Mouse (Mus musculus) limb, embryonic 15.5 days (tissue): ENCODE data around the gene Galnt18. TPM values are rescaled to one million over a fixed set of nuclear protein-coding genes. Genes with fewer than 3 reads are reported as not detected.
A peak's percentile ranks its signal among the peaks of the same experiment; 100 is the strongest.

Experiments used
- ATAC-seq: fragments of 200-750 bp; cut with Nextera tagmentation; 2 replicates; pipeline ENCODE4 v1.8.0; 2017; ENCODE audit warnings: low read depth, moderate TSS enrichment; ENCODE audit not compliant: insufficient number of reproducible peaks, low FRiP score, low TSS enrichment
- H3K27ac ChIP-seq: fragments of 300-500 bp; sonication (generic); 2 replicates; pipeline ENCODE4 v1.5.1; 2015; ENCODE audit warnings: moderate library complexity, mild to moderate bottlenecking, inconsistent platforms
- H3K27me3 ChIP-seq: fragments of 300-500 bp; sonication (generic); 2 replicates; pipeline ENCODE4 v1.6.1; 2015; ENCODE audit warnings: inconsistent platforms
- H3K36me3 ChIP-seq: fragments of 300-500 bp; sonication (generic); 2 replicates; pipeline ENCODE4 v1.6.1; 2015; ENCODE audit warnings: inconsistent platforms
- H3K4me1 ChIP-seq: fragments of 300-500 bp; sonication (generic); 2 replicates; pipeline ENCODE4 v1.6.1; 2015; ENCODE audit warnings: inconsistent platforms
- H3K4me2 ChIP-seq: fragments of 300-500 bp; sonication (generic); 2 replicates; pipeline ENCODE4 v1.6.1; 2015; ENCODE audit warnings: mild to moderate bottlenecking, inconsistent platforms
- H3K4me3 ChIP-seq: fragments of 300-500 bp; sonication (generic); 2 replicates; pipeline ENCODE4 v1.5.1; 2015; ENCODE audit warnings: mild to moderate bottlenecking, inconsistent platforms
- H3K9ac ChIP-seq: fragments of 300-500 bp; sonication (generic); 2 replicates; pipeline ENCODE4 v1.6.1; 2015; ENCODE audit warnings: inconsistent platforms
- H3K9me3 ChIP-seq: fragments of 300-500 bp; sonication (generic); 2 replicates; pipeline ENCODE4 v1.6.1; 2016; ENCODE audit warnings: inconsistent platforms
- WGBS: fragments of 180-500 bp; shearing (Covaris S2); methylation state at CpG from one replicate; pipeline ENCODE4 v1.1.7; 2015; 5-methylcytosine and 5-hydroxymethylcytosine counted together
- polyA plus RNA-seq: library from polyadenylated mRNA; unstranded; fragments of >200 nt; fragmentation: Nextera tagmentation; extraction: Ambion mirVana; gene quantifications from 2 replicates; pipeline ENCODE4 v1.2.1, GENCODE M21; 2015

Gene Galnt18
- polyA plus RNA-seq, 1 experiment from 2014 or later = 26.6 TPM

DNA sequence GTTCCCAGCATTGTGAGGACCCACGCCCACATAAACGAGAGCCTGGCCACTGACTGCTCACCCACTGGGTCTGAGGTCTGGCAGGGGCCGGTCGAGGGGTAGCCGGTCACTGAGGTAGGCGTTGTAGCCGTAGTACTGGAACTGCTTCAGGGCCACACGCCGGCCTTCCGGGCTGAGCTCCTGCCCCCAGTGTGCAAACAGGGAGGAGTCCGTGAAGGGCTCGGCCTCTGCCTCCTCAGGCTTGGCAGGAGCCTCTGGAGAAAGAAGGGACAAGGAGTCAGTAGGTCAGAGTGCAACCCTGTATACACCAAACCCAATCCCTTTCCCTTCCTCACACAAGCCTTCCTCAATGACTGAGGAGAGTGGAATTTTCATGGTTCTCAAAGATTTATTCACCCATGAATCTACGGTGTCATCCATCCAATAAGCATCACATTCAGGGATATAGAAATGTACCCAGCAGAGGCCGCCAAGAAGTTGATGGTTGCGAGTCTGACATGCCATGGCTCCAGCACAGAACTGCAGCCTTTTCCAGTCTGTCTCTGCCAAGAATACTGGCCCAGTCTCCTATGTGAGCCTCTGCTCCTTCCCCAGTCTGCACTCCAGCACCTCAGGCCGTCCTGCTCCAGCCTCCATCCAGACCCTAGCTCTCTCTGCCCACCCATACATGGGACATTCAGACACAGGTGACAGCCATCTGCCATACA, 163.4 kb downstream of the Galnt18 start:
- Histone ChIP-seq H3K4me2 (no peak overlapping the region), H3K9me3 (no peaks in the 10 kb centered on the region), H3K27me3 (no peaks in the 10 kb centered on the region), H3K4me1 (peaks cover 9% of the 10 kb centered on the region), H3K36me3 (no peaks in the 10 kb centered on the region), H3K27ac (peak overlapping the region; percentile 35; the same call in 1 of the 2 replicates), H3K9ac (no peak overlapping the region), H3K4me3 (no peak overlapping the region)
- 57% methylated on average over 16 of the region's 16 CpGs for WGBS
- no peak for ATAC-seq

DNA sequence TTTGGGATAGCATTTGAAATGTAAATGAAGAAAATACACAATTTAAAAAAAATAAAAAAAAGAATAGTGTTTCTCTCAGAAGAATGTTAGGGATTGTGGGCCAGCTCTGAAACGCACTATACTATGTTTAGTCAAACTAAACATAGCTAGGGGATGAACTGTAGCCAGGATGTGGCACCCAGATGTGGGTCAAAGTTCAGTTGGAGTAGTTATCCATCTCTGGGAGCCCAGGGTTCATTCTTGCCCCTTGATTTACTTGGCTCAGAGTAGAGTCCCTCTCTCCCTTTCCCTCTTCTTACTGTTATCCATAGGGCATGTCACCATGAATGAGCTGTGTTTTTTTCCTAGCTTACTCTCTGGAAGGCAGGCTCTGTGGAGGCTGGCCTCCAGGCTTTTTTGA, 165.3 kb downstream of the Galnt18 start:
- 85% methylated on average over 1 of the region's 1 CpGs for WGBS
- no peak overlapping the region for H3K27ac ChIP-seq
- H3K4me1 ChIP-seq = peaks cover 9% of the 10 kb centered on the region
- ATAC-seq = no peak
- H3K9ac ChIP-seq = no peak overlapping the region
- no peak overlapping the region for H3K4me2 ChIP-seq
- H3K27me3 ChIP-seq = no peaks in the 10 kb centered on the region
- no peak overlapping the region for H3K4me3 ChIP-seq
- no peaks in the 10 kb centered on the region for H3K9me3 ChIP-seq
- H3K36me3 ChIP-seq = no peaks in the 10 kb centered on the region

DNA sequence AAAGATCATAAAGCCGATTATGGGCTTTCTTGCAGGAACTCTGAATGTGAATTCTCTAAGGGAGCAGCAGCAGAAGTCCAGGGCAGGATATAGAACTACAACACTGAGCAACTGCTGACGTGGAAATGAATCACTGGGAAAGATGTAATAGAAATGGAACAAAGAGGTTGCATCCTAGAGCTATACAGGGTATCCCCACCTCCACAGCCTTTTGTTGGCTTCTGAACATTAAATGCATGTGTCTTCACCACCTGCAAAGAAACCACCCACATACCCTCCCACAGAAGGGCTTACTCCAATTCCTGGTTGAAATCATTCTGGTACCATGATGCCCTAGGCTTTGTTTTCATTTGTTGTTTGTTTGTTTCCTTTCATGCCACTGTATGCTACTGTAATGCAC, 172.3 kb downstream of the Galnt18 start:
- H3K9me3 ChIP-seq = no peaks in the 10 kb centered on the region
- no peak overlapping the region for H3K9ac ChIP-seq
- no peaks in the 10 kb centered on the region for H3K36me3 ChIP-seq
- no peaks in the 10 kb centered on the region for H3K4me1 ChIP-seq
- H3K27me3 ChIP-seq = no peaks in the 10 kb centered on the region
- no peak overlapping the region for H3K27ac ChIP-seq
- no peak overlapping the region for H3K4me3 ChIP-seq
- WGBS = 84% methylated on average over 2 of the region's 2 CpGs
- no peak for ATAC-seq
- no peak overlapping the region for H3K4me2 ChIP-seq

DNA sequence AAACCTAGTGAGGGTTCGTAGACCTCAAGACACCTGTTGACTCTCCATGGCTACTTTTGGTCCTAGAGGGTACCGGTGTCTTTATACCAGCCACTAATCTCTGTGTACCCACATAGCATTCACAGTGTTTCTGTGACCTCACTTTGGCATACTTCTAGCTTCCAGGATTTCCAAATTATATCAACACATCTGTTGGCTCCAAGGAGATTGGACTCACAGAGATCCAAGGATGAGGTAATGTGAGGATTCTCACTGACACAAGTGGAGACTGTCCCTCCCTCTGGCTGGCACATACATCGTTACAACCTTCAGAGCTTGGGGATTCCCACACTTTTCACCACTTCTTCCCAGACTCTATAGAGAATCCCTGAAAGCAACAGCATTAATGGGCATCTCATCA, 173.7 kb downstream of the Galnt18 start:
- no peaks in the 10 kb centered on the region; the same call in 1 of the 2 replicates for H3K4me1 ChIP-seq
- H3K4me3 ChIP-seq = no peak overlapping the region
- no peaks in the 10 kb centered on the region for H3K27me3 ChIP-seq
- no peaks in the 10 kb centered on the region for H3K9me3 ChIP-seq
- no peak overlapping the region for H3K4me2 ChIP-seq
- ATAC-seq = no peak
- no peaks in the 10 kb centered on the region for H3K36me3 ChIP-seq
- H3K9ac ChIP-seq = no peak overlapping the region
- no peak overlapping the region for H3K27ac ChIP-seq
- 80% methylated on average over 3 of the region's 3 CpGs for WGBS

DNA sequence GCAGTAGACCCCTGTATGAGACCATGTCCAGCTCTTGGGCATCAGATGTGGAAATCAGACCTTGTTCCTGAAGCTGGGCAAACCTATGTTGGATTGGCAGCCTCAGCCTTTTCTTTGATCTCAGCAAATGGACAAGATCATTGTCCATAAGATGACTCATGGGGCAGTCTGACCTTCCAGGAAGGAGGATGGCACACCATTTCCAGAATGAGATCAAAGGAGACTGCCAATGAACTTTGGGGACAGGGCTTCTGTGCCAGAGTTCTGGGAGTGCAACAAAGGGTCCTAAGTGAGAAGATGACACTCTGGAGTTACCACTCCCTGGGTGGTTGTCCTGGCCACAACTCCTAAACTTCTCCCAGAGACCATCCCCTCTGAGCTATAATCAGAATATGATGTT, 174.1 kb downstream of the Galnt18 start:
- no peak for ATAC-seq
- Histone ChIP-seq H3K27me3 (no peaks in the 10 kb centered on the region), H3K9ac (no peak overlapping the region), H3K4me2 (no peak overlapping the region), H3K4me3 (no peak overlapping the region), H3K4me1 (peaks cover under 1% of the 10 kb centered on the region; the same call in 1 of the 2 replicates), H3K36me3 (no peaks in the 10 kb centered on the region), H3K9me3 (no peaks in the 10 kb centered on the region), H3K27ac (no peak overlapping the region)

DNA sequence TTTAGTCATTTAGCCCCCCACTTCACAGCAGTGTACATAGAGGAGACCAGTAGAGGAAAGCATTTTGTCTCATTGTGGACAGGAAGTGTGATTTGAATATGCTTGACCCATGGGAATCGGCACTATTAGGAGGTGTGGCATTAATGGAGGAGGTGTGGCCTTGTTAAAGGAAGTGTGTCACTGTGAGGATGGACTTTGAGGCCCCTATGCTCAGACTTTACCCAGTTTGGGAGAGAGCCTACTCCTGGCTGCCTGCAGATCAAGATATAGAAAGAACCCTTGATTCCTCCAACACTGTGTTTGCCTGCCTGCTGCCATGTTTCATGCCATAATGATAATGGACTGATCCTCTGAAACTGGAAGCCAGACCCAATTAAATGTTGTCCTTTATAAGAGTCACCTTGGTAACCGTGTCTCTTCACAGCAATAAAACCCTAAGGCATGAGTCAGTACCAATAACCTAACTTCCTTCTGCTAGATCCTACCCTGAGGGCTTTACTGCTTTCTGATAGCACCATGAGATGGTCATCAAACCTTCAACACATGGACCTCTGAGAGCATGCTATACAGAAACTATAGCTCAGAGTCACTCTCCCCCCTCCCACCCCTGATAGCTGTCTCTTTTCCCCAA, 175.1 kb downstream of the Galnt18 start:
- H3K4me2 ChIP-seq = no peak overlapping the region
- no peaks in the 10 kb centered on the region for H3K9me3 ChIP-seq
- H3K9ac ChIP-seq = no peak overlapping the region
- 63% methylated on average over 2 of the region's 2 CpGs for WGBS
- H3K4me3 ChIP-seq = no peak overlapping the region
- no peaks in the 10 kb centered on the region for H3K36me3 ChIP-seq
- no peaks in the 10 kb centered on the region for H3K27me3 ChIP-seq
- H3K27ac ChIP-seq = no peak overlapping the region
- H3K4me1 ChIP-seq = peaks cover 4% of the 10 kb centered on the region; the same call in 1 of the 2 replicates
- no peak for ATAC-seq

DNA sequence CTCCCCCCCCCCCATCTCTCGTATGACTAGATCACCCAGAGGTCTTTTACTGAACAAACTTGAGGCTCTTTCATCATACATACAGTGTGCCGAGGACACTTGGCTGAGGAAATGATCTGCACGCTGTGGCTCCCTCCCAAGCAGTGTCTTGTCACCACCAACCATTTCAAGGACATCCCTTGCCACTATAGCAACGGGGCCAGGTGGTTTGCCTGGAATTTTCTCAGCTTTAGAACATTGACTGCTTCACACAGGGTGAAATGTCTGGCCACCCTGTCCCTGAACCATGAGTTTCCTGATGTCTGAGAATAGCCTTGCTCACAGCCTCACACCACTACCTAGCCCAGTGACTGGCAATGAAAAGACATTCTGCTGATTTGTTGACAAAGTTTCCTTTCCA, 176.6 kb downstream of the Galnt18 start:
- H3K4me3 ChIP-seq = no peak overlapping the region
- H3K4me2 ChIP-seq = no peak overlapping the region
- no peaks in the 10 kb centered on the region for H3K27me3 ChIP-seq
- ATAC-seq = no peak
- no peak overlapping the region for H3K27ac ChIP-seq
- no peaks in the 10 kb centered on the region for H3K9me3 ChIP-seq
- WGBS = 78% methylated on average over 4 of the region's 4 CpGs
- H3K36me3 ChIP-seq = no peaks in the 10 kb centered on the region
- H3K4me1 ChIP-seq = peaks cover 4% of the 10 kb centered on the region; the same call in 1 of the 2 replicates
- H3K9ac ChIP-seq = no peak overlapping the region

DNA sequence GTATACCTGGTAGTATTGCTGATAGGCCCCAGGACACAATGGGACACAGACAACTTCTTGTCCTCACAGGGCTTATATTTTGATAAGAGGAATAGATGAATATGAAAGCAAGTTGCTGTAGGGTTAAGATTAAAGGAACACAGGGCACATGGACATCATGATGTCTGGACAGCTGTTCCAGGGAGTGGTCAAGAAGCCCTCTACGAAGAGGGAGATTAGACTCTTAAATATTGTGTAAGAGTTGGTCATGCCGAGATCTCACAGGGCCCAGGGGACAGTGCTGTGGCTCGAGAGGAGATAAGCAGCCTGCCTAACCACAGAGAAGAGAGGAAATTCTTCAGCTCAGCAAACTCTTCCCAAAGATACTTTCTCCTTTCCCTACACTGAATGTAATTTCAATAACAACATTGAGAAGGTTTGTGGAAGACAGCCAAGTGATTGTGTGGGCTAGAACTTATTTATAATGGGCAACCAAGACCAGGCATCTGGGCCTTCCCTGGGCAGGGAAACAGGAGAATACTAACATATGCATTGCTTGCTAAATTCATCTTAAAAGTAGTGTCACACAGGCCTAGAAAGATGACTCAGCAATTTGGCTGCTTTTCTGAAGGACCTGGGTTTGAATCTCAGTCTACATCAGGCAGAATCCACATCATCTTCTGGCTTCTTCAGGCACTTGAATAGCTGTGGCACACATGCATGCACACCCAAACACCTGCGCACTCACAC, 178.3 kb downstream of the Galnt18 start:
- H3K4me3 ChIP-seq = no peak overlapping the region
- 73% methylated on average over 4 of the region's 4 CpGs for WGBS
- no peak overlapping the region for H3K27ac ChIP-seq
- ATAC-seq = no peak
- no peaks in the 10 kb centered on the region for H3K36me3 ChIP-seq
- no peak overlapping the region for H3K9ac ChIP-seq
- no peaks in the 10 kb centered on the region for H3K27me3 ChIP-seq
- no peaks in the 10 kb centered on the region for H3K9me3 ChIP-seq
- peaks cover 4% of the 10 kb centered on the region; the same call in 1 of the 2 replicates for H3K4me1 ChIP-seq
- H3K4me2 ChIP-seq = no peak overlapping the region

DNA sequence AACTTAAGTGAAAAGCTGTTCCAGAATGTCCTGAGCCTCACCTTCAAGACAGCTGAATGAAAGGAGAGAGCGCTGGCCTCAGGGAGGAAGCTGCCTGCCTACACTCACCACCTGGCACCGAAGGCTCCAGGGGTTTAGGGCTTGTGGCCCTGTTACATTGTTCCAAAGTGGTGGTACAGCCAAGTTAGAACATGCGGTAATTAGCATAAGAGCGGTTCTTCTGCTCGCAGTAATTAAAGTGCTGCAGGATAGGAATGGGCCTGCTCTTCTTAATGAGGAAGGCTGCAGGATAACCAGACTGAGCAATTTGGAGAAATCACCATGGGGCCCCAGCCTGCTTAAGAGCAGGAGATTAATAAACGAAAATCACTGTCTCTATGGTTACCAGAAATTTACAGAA, 179.0 kb downstream of the Galnt18 start:
- no peak for ATAC-seq
- H3K4me3 ChIP-seq = no peak overlapping the region
- H3K9me3 ChIP-seq = no peaks in the 10 kb centered on the region
- H3K9ac ChIP-seq = no peak overlapping the region
- 35% methylated on average over 6 of the region's 6 CpGs for WGBS
- H3K4me2 ChIP-seq = no peak overlapping the region
- H3K27me3 ChIP-seq = no peaks in the 10 kb centered on the region
- no peaks in the 10 kb centered on the region for H3K36me3 ChIP-seq
- H3K27ac ChIP-seq = no peak overlapping the region
- H3K4me1 ChIP-seq = peaks cover 4% of the 10 kb centered on the region; the same call in 1 of the 2 replicates

DNA sequence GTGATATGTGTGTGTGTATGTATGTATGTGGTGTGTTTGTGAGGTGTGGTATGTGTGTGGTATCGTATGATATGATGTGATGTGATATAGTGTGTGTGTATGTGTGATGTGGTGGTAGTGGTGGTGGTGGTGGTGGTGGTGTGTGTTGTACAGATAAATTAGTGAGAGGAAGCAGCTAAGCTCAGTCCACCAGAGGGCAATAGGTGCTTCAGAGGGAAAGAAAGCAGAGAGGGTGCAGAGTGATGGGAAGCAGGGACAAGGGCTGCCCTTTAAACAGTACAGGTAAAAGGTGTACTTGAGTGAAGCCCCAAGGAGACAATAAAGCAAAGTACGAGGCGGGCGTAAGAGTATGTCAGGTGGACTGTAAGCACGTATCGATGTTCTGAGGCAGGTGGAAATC, 186.1 kb downstream of the Galnt18 start:
- no peak overlapping the region for H3K27ac ChIP-seq
- 88% methylated on average over 6 of the region's 6 CpGs for WGBS
- no peak overlapping the region for H3K4me2 ChIP-seq
- no peaks in the 10 kb centered on the region for H3K9me3 ChIP-seq
- H3K36me3 ChIP-seq = no peaks in the 10 kb centered on the region
- H3K9ac ChIP-seq = no peak overlapping the region
- ATAC-seq = no peak
- no peaks in the 10 kb centered on the region for H3K27me3 ChIP-seq
- H3K4me1 ChIP-seq = no peaks in the 10 kb centered on the region
- H3K4me3 ChIP-seq = no peak overlapping the region

DNA sequence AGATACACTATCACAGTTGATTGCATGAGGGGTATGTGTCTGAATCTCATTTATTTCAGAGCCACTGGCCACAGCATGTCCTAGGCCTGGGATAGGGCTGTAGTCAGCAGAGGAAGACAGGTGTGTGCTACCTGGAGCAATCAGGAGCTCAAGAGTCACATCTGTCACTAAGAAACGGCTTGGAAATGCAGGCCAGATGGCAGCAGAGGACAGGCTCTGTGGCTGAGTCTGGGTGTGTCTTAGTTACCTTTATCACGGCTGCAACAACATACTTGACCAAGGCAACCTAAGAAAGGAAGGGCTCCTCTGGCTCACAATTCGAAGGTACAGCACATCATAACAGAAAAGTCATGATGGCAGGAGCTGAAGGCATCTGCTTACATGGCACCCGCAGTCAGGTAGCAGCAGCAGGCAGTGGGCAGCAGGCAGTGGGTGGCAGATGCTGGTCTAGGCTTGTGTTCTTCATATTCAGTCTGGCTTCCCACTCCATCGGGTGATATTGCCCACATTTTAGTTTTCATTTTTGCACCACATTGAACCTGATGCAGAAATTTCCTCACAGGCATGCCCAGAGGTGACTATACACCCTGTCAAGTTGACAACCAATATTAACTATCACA, 190.2 kb downstream of the Galnt18 start:
- no peaks in the 10 kb centered on the region for H3K27me3 ChIP-seq
- H3K4me1 ChIP-seq = no peaks in the 10 kb centered on the region
- no peak overlapping the region for H3K27ac ChIP-seq
- no peak overlapping the region for H3K4me2 ChIP-seq
- no peak overlapping the region for H3K4me3 ChIP-seq
- no peak overlapping the region for H3K9ac ChIP-seq
- no peak for ATAC-seq
- H3K9me3 ChIP-seq = no peaks in the 10 kb centered on the region
- 66% methylated on average over 5 of the region's 5 CpGs for WGBS
- no peaks in the 10 kb centered on the region for H3K36me3 ChIP-seq

DNA sequence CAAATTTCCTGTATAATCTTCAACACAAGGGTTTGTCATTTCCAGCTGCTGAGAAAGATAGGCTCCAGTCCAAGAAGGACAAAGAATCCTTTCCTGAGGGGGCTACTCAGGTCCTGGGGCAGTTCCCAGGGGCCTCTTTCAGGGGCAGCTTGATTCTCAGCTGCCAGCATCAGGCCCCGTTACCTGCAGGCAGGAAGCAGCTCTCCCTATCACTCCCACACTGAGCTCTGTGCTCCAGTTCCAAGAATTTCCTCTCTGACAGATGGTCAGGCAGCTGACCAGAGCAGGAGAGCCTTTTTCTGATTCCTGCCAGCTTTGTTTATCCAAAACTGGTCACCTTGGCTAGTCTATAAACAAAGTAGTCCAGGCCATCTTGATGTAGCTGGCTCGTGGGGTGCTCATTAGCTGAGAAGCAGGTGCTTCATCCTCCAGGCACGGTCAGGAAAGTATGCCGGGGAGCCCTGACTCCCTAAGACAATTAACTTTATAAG, 191.4 kb downstream of the Galnt18 start:
- no peak overlapping the region for H3K4me3 ChIP-seq
- no peak overlapping the region for H3K4me2 ChIP-seq
- 32% methylated on average over 4 of the region's 4 CpGs for WGBS
- no peak overlapping the region for H3K27ac ChIP-seq
- no peak overlapping the region for H3K9ac ChIP-seq
- no peaks in the 10 kb centered on the region for H3K27me3 ChIP-seq
- H3K36me3 ChIP-seq = no peaks in the 10 kb centered on the region
- ATAC-seq = no peak
- H3K4me1 ChIP-seq = no peaks in the 10 kb centered on the region
- H3K9me3 ChIP-seq = no peaks in the 10 kb centered on the region
